7 mouse cellular contexts compared by ENCODE assay signal in the genomic region with DNA sequence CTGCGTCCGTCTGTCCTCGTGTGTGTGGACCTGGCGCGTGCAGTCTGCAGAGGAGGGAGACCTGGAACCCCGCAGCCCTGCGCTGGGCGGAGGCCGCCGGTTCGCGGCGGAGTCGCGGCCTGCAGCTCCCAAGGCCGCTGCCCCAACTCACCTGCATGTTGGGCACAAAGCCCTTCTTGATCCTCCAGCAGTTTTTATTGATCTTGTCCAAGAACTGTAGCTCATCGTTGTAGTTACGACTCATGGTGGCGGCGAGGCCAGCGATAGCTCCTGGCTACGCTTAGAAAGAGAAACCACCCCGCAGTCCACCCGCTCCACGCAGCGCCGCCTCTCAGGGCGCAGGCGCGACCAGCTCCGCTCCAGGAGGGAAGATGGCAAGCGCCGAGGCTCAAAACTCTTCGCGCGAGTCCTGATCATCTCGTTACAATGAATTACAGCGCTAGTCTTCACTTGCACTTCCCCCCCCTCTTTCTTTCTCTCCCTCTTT. TPM values are rescaled to one million over a fixed set of nuclear protein-coding genes. Genes with fewer than 3 reads are reported as not detected.
A peak's percentile ranks its signal among the peaks of the same experiment; 100 is the strongest.
DNase-seq lines count a peak whose midpoint lies in the region; ATAC-seq lines count a peak whose summit lies in the region.

Rtcb (minus strand) TSS at position 360 of the 487 bp plus-strand sequence.

- H3K9me3 ChIP-seq in intestine, embryonic 15.5 days: no peaks in the 10 kb centered on the region
- H3K9me3 ChIP-seq in midbrain, embryonic 10.5 days (replicated peaks): no peaks in the 10 kb centered on the region

- H3K36me3 ChIP-seq in intestine, embryonic 15.5 days: peaks cover 3% of the 10 kb centered on the region; the same call in 1 of the 2 replicates
- H3K36me3 ChIP-seq in midbrain, embryonic 10.5 days: peaks cover 31% of the 10 kb centered on the region

- peak within 1 kb of the TSS; percentile 89 for H3K9ac ChIP-seq in intestine, embryonic 15.5 days

- under 1% methylated on average over 38 of the region's 38 CpGs for WGBS in intestine, embryonic 15.5 days
- 0% methylated on average over 38 of the region's 38 CpGs for whole genome bisulfite sequencing in midbrain, embryonic 10.5 days

- no peaks in the 10 kb centered on the region for H3K27me3 ChIP-seq in intestine, embryonic 15.5 days (replicated peaks)
- H3K27me3 ChIP-seq in midbrain, embryonic 10.5 days (ENCODE audit: low read depth, poor library complexity, severe bottlenecking): no peaks in the 10 kb centered on the region

- H3K4me3 ChIP-seq in intestine, embryonic 15.5 days (replicated peaks): peak within 1 kb of the TSS; percentile 83
- H3K4me3 ChIP-seq in midbrain, embryonic 10.5 days: peak within 1 kb of the TSS; percentile 84

- intact Hi-C loops in gastrocnemius, postnatal 36 days (cut with DNase I): loop anchor here (5.0 kb wide), 1 partner anchor 40 kb away; the partner anchor contains the start of gene Prdm4
- intact Hi-C loops in left cerebral cortex, postnatal 25 days (cut with DNase I): no loop called here

- H3K4me1 ChIP-seq in intestine, embryonic 15.5 days (replicated peaks): 0 out of 2 replicates have a peak, but pooled peaks cover 4% of the 10 kb centered on the region
- peaks cover 11% of the 10 kb centered on the region for H3K4me1 ChIP-seq in midbrain, embryonic 10.5 days

- peak within 1 kb of the TSS; percentile 76 for H3K27ac ChIP-seq in intestine, embryonic 15.5 days
- peak within 1 kb of the TSS; percentile 89 for H3K27ac ChIP-seq in midbrain, embryonic 10.5 days (replicated peaks)

- peak within 1 kb of the TSS; percentile 66 for H3K4me2 ChIP-seq in intestine, embryonic 15.5 days (replicated peaks)

- DNase-seq in adrenal gland, adult 2 months: peak; percentile 98
- peak; percentile 90 for DNase-seq in embryo, embryonic 11.5 days (ENCODE audit: low read depth, low spot score)
- peak; percentile 95 to 98 for DNase-seq in gastrocnemius, postnatal 36 days
- peak; percentile 97 to 98 for DNase-seq in left cerebral cortex, postnatal 25 days (ENCODE audit: low spot score in 2 of 2)
- peak; percentile 94 for DNase-seq in midbrain, embryonic 10.5 days (ENCODE audit: low spot score)
- DNase-seq in right cerebral cortex, postnatal 4 days: peak; percentile 100

- ATAC-seq in intestine, embryonic 15.5 days: peak; percentile 94

RNA-seq across cellular contexts. Expression of gene Rtcb, which starts in this region (rescaled TPM):
- 100 to 1,000 TPM in 1 of 2 experiments, 10 to 100 TPM in 1; 90.9 to 134 TPM for total RNA-seq in adrenal gland, adult 2 months (2021)
- polyA plus RNA-seq in adrenal gland, adult 2 months (2012; rRNA removed): 16.2 and 19.8 TPM in 2 replicates
- total RNA-seq in gastrocnemius, postnatal 36 days (2021): 10 to 100 TPM; 41.1 to 46.4 TPM
- polyA plus RNA-seq in intestine, embryonic 15.5 days (2015; fragmentation: Nextera tagmentation; extraction: Ambion mirVana): 158 and 165 TPM in 2 replicates
- 100 to 1,000 TPM; 101 to 102 TPM for total RNA-seq in left cerebral cortex, postnatal 25 days (2021)
- polyA plus RNA-seq in midbrain, embryonic 10.5 days (2016; fragmentation: Nextera tagmentation; extraction: Ambion mirVana): 227 and 228 TPM in 2 replicates

Comparison
In these comparisons a context has a peak if more than half of its experiments do, and no peak if none do; other contexts are left out.
1. Peak in every context shown above with its lines: DNase-seq, ATAC-seq, H3K4me3 ChIP-seq and H3K27ac ChIP-seq.